Mouse (Mus musculus) liver, embryonic 13.5 days (tissue): ENCODE results near the gene Rhot1. TPM values are rescaled to one million over a fixed set of nuclear protein-coding genes. Genes with fewer than 3 reads are reported as not detected.
A peak's percentile ranks its signal among the peaks of the same experiment; 100 is the strongest.

ENCODE experiments used
- ATAC-seq: fragments of 200-750 bp; cut with Nextera tagmentation; 2 replicates; pipeline ENCODE4 v1.8.0; 2017; ENCODE audit warnings: low read depth, mild to moderate bottlenecking, moderate number of reproducible peaks, moderate library complexity
- DNase-seq: peaks from one replicate; pipeline ENCODE4 v3.0.0; 2022
- H3K27ac ChIP-seq: fragments of 300-500 bp; sonication (generic); 2 replicates; pipeline ENCODE4 v1.5.1; 2015; ENCODE audit warnings: moderate library complexity, mild to moderate bottlenecking, inconsistent platforms
- H3K27me3 ChIP-seq: fragments of 300-500 bp; sonication (generic); 2 replicates; pipeline ENCODE4 v1.6.1; 2015; ENCODE audit warnings: mild to moderate bottlenecking, inconsistent platforms
- H3K36me3 ChIP-seq: fragments of 300-500 bp; sonication (generic); 2 replicates; pipeline ENCODE4 v1.6.1; 2015; ENCODE audit warnings: mild to moderate bottlenecking, inconsistent platforms
- H3K4me1 ChIP-seq: fragments of 300-500 bp; sonication (generic); replicated peaks from 2 replicates; pipeline ENCODE4 v1.6.1; 2015; ENCODE audit warnings: inconsistent platforms
- H3K4me2 ChIP-seq: fragments of 300-500 bp; sonication (generic); 2 replicates; pipeline ENCODE4 v1.6.1; 2015; ENCODE audit warnings: inconsistent platforms, mild to moderate bottlenecking, moderate library complexity
- H3K4me3 ChIP-seq: fragments of 300-500 bp; sonication (generic); replicated peaks from 2 replicates; pipeline ENCODE4 v1.5.1; 2015; ENCODE audit warnings: mild to moderate bottlenecking, inconsistent platforms
- H3K9ac ChIP-seq: fragments of 300-500 bp; sonication (generic); 2 replicates; pipeline ENCODE4 v1.6.1; 2015; ENCODE audit warnings: mild to moderate bottlenecking, inconsistent platforms
- H3K9me3 ChIP-seq: fragments of 300-500 bp; sonication (generic); replicated peaks from 2 replicates; pipeline ENCODE4 v1.6.1; 2016; ENCODE audit warnings: inconsistent platforms
- WGBS: fragments of 180-500 bp; shearing (Covaris S2); methylation state at CpG from one replicate; pipeline ENCODE4 v1.1.7; 2015; ENCODE audit not compliant: insufficient replicate concordance; 5-methylcytosine and 5-hydroxymethylcytosine counted together
- polyA plus RNA-seq: library from polyadenylated mRNA; unstranded; fragments of >200 nt; fragmentation: Nextera tagmentation; extraction: Ambion mirVana; gene quantifications from 2 replicates; pipeline ENCODE4 v1.2.1, GENCODE M21; 2015

Rhot1 gene
- polyA plus RNA-seq, 1 experiment from 2014 or later: 23.9 TPM

DNA sequence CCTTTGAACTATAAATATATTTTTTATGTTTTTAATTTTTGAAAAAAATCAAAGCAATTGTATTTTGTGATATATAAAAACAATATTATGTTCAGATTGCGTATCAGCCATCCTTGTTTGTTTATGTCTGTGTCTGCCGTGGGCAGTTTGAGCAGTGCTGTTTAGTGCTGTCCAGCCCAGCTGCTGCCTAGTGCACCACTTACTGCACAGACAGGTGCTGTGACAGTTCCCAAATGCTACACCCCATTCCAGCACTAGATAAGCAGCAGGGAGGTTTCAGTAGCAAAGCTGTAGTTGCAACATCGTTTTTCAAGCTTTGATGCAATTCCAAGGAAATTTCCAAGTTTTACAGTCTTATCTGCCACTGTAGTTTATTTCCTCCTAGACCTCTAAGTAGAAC lies 28.5 kb downstream of the Rhot1 start:
- no peak overlapping the region for H3K4me3 ChIP-seq
- H3K9me3 ChIP-seq: no peaks in the 10 kb centered on the region
- H3K4me2 ChIP-seq: no peak overlapping the region
- H3K27me3 ChIP-seq: no peaks in the 10 kb centered on the region
- H3K9ac ChIP-seq: no peak overlapping the region
- no peaks in the 10 kb centered on the region for H3K4me1 ChIP-seq
- WGBS: 75% methylated on average over 3 of the region's 3 CpGs
- ATAC-seq: no peak
- peaks cover 38% of the 10 kb centered on the region for H3K36me3 ChIP-seq
- no peak overlapping the region for H3K27ac ChIP-seq
- DNase-seq: no peak

DNA sequence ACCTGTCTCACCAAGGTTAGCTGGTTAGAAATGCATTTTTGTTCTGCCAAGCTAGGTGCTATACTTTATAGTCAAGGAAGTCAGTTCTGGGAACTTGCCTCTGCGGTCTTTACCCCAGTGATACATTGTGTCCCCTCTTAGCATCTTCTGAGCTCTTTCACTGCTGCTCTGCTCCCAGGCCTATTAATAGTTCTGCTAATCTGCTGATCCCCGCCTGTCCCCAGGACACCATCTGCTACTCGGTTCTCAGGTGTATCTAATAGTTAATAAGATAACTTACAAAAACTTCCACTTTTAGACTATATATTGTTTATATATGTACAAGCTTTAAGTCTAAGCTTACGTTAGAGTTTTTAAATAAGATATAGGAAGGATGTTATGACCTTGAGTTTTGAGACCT lies 29.5 kb downstream of the Rhot1 start:
- no peak overlapping the region for H3K4me3 ChIP-seq
- no peak overlapping the region for H3K9ac ChIP-seq
- no peak for ATAC-seq
- H3K36me3 ChIP-seq: peaks cover 42% of the 10 kb centered on the region
- H3K4me2 ChIP-seq: no peak overlapping the region
- no peak for DNase-seq
- H3K27ac ChIP-seq: no peak overlapping the region
- no peaks in the 10 kb centered on the region for H3K4me1 ChIP-seq
- WGBS: 68% methylated on average over 4 of the region's 4 CpGs
- H3K9me3 ChIP-seq: no peaks in the 10 kb centered on the region
- H3K27me3 ChIP-seq: no peaks in the 10 kb centered on the region

- no peaks in the 10 kb centered on the region for H3K4me1 ChIP-seq
- H3K4me3 ChIP-seq: no peak overlapping the region
- no peak for DNase-seq
- H3K9me3 ChIP-seq: no peaks in the 10 kb centered on the region
- H3K4me2 ChIP-seq: no peak overlapping the region
- H3K27me3 ChIP-seq: no peaks in the 10 kb centered on the region
- no peak overlapping the region for H3K27ac ChIP-seq
- no peak for ATAC-seq
- no peak overlapping the region for H3K9ac ChIP-seq
- peaks cover 77% of the 10 kb centered on the region for H3K36me3 ChIP-seq
Observed at GRCm38 (mm10) chr11:80247026-80247425, 38.2 kb downstream of the Rhot1 start.

- 81% methylated on average over 3 of the region's 3 CpGs for WGBS
- ATAC-seq: no peak
- no peak overlapping the region for H3K9ac ChIP-seq
Observed at GRCm38 (mm10) chr11:80248531-80248930, 39.7 kb downstream of the Rhot1 start.

DNA sequence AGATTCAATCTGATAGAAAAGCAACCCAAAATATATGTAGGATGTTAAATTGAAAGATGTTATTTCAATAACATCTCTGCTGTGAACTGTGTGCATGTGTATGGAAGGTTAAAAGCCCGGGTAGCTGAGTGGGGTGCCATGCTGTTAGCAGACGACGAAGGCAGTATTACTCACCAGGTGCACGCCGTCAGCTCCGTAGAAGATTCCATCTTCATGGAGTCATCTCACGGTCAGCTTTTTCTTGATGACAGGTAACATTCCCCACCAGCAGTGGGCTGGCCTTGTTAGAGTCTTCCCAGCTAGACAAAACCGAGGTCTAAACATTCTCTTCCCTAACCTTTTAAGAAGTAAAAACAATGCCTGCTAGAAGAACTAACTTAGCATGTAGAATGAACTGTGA lies 55.3 kb downstream of the Rhot1 start:
- Histone ChIP-seq H3K4me1 (no peaks in the 10 kb centered on the region), H3K27me3 (no peaks in the 10 kb centered on the region), H3K9ac (no peak overlapping the region), H3K36me3 (peaks cover 49% of the 10 kb centered on the region), H3K27ac (no peak overlapping the region), H3K4me3 (no peak overlapping the region), H3K9me3 (no peaks in the 10 kb centered on the region), H3K4me2 (no peak overlapping the region)
- ATAC-seq: no peak
- DNase-seq: no peak
- 86% methylated on average over 8 of the region's 8 CpGs for WGBS

More at GRCm38 (mm10) chr11:80248531-80248930, 39.7 kb downstream of the Rhot1 start:
- Histone ChIP-seq H3K36me3 (peaks cover 67% of the 10 kb centered on the region), H3K4me2 (no peak overlapping the region), H3K27ac (no peak overlapping the region), H3K27me3 (no peaks in the 10 kb centered on the region), H3K4me3 (no peak overlapping the region), H3K9me3 (no peaks in the 10 kb centered on the region), H3K4me1 (no peaks in the 10 kb centered on the region)
- DNase-seq: no peak

DNA sequence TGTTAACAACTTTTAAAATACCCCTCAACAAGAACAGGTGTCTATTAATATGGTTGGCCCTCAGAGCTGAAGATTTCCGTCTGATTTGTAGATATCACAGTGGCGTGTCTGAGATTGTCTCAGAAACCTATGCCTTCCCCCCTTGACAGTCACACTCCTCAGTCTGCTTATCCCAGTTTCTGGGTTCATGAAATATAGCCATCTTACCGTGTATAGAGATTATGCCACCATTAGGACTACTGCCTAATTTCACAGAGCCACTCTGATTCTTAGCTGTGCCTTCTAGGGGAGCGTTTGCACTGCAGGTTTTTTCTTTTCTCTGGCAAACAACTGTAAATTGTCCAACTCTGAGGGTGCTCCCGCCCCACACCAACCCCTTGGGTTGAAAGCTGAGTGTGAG lies 62.3 kb downstream of the Rhot1 start:
- Histone ChIP-seq H3K4me1 (no peaks in the 10 kb centered on the region), H3K27me3 (no peaks in the 10 kb centered on the region), H3K9ac (no peak overlapping the region), H3K4me3 (no peak overlapping the region), H3K36me3 (peaks cover 11% of the 10 kb centered on the region; the same call in 1 of the 2 replicates), H3K9me3 (0 out of 2 replicates have a peak, but pooled peaks cover 3% of the 10 kb centered on the region), H3K27ac (no peak overlapping the region), H3K4me2 (no peak overlapping the region)
- WGBS: 58% methylated on average over 5 of the region's 5 CpGs
- no peak for ATAC-seq
- no peak for DNase-seq

DNA sequence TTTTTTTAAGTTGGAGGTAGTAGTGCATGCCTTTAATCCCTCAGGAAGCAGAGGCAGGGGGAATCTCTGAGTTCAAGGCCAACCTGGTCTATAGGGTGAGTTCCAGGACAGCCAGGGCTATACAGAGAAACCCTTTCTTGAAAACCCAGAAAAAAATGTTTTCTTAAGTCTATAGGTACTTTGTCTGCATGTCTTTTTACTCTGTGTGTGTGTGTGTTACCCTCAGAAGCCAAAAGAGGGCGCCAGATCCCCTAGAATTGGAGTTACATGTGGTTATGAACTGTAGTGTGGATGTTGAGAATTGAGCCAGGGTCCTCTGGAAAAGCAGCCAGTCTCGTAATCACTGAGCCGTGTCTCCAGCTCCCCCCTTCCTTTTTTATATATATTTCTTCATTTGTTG lies 66.2 kb downstream of the Rhot1 start:
- H3K9me3 ChIP-seq: 0 out of 2 replicates have a peak, but pooled peaks cover 3% of the 10 kb centered on the region
- no peak for ATAC-seq
- H3K36me3 ChIP-seq: no peaks in the 10 kb centered on the region
- H3K4me2 ChIP-seq: no peak overlapping the region
- H3K4me1 ChIP-seq: no peaks in the 10 kb centered on the region
- H3K27ac ChIP-seq: no peak overlapping the region
- H3K4me3 ChIP-seq: no peak overlapping the region
- 54% methylated on average over 3 of the region's 3 CpGs for WGBS
- H3K27me3 ChIP-seq: no peaks in the 10 kb centered on the region
- no peak for DNase-seq
- no peak overlapping the region for H3K9ac ChIP-seq

GRCm38 (mm10) chr11:80278054-80278453 lies 69.2 kb downstream of the Rhot1 start:
- Histone ChIP-seq H3K4me3 (no peak overlapping the region), H3K36me3 (no peaks in the 10 kb centered on the region), H3K27me3 (no peaks in the 10 kb centered on the region), H3K9ac (no peak overlapping the region), H3K9me3 (0 out of 2 replicates have a peak, but pooled peaks cover 3% of the 10 kb centered on the region), H3K4me1 (no peaks in the 10 kb centered on the region), H3K4me2 (no peak overlapping the region), H3K27ac (no peak overlapping the region)
- no peak for DNase-seq
- 55% methylated on average over 2 of the region's 2 CpGs for WGBS
- ATAC-seq: no peak

DNA sequence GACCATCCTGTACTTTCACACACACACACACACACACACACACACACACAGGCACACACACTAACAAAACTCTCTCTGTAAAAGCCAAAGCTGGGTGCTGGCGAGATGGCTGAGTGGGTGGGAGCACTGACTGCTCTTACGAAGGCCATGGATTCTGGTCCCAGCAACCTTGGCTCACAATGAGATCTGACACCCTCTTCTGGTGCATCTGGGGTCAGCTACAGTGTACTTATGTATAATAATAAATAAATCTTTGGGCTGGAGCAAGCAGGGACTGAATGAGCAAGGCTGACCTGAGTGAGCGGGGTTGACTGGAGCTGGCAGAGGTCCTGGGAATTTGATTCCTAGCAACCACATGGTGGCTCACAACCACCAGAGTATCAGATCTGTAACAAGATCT lies 75.0 kb downstream of the Rhot1 start:
- H3K4me2 ChIP-seq: no peak overlapping the region
- ATAC-seq: no peak
- no peaks in the 10 kb centered on the region for H3K36me3 ChIP-seq
- no peak for DNase-seq
- H3K4me1 ChIP-seq: no peaks in the 10 kb centered on the region
- no peak overlapping the region for H3K27ac ChIP-seq
- no peaks in the 10 kb centered on the region for H3K9me3 ChIP-seq
- WGBS: 78% methylated on average over 3 of the region's 3 CpGs
- H3K4me3 ChIP-seq: no peak overlapping the region
- no peak overlapping the region for H3K9ac ChIP-seq
- no peaks in the 10 kb centered on the region for H3K27me3 ChIP-seq

GRCm38 (mm10) chr11:80284641-80285040 lies 75.8 kb downstream of the Rhot1 start:
- DNase-seq: no peak
- 59% methylated on average over 6 of the region's 6 CpGs for WGBS

DNA sequence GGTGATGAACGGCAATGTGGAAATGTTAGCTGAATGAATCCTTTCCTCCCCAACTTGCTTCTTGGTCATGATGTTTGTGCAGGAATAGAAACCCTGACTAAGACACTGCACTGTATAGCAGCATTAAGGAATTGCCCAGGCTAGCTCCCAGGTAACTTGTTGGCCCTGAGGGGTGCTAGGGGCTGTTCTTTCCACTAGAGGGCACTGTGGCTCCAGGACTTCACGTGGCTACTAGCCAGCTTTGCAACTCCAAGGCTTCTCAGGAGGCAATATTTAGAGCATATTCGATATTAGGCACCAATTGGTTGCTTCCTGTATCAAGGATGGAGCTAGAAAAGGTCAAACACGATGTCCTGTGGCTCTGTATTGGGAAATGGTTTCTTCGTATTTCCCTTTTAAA lies 78.3 kb downstream of the Rhot1 start:
- 18% methylated on average over 5 of the region's 5 CpGs for WGBS
- no peak overlapping the region for H3K27ac ChIP-seq
- no peaks in the 10 kb centered on the region for H3K4me1 ChIP-seq
- no peak overlapping the region for H3K9ac ChIP-seq
- no peak for ATAC-seq
- H3K36me3 ChIP-seq: no peaks in the 10 kb centered on the region
- DNase-seq: peak; percentile 28
- H3K4me3 ChIP-seq: no peak overlapping the region
- H3K9me3 ChIP-seq: no peaks in the 10 kb centered on the region; the same call in 1 of the 2 replicates
- peaks cover 16% of the 10 kb centered on the region for H3K27me3 ChIP-seq
- H3K4me2 ChIP-seq: no peak overlapping the region

More at GRCm38 (mm10) chr11:80284641-80285040, 75.8 kb downstream of the Rhot1 start:
- Histone ChIP-seq H3K36me3 (no peaks in the 10 kb centered on the region), H3K4me3 (no peak overlapping the region), H3K27me3 (peaks cover 5% of the 10 kb centered on the region), H3K4me1 (no peaks in the 10 kb centered on the region), H3K4me2 (no peak overlapping the region), H3K9ac (no peak overlapping the region), H3K27ac (no peak overlapping the region), H3K9me3 (no peaks in the 10 kb centered on the region)
- ATAC-seq: no peak

GRCm38 (mm10) chr11:80289701-80290445 lies 81.1 kb downstream of the Rhot1 start:
- 3% methylated on average over 23 of the region's 23 CpGs for WGBS
- H3K4me3 ChIP-seq: 0 out of 2 replicates have a peak overlapping the region, but pooled peaks have one; percentile 2

More at GRCm38 (mm10) chr11:80289701-80290445, 81.1 kb downstream of the Rhot1 start:
- H3K36me3 ChIP-seq: no peaks in the 10 kb centered on the region
- H3K4me2 ChIP-seq: peak overlapping the region; percentile 30
- no peak overlapping the region for H3K27ac ChIP-seq
- DNase-seq (no peak), ATAC-seq (no peak)
- no peaks in the 10 kb centered on the region for H3K4me1 ChIP-seq
- H3K9ac ChIP-seq: no peak overlapping the region
- H3K9me3 ChIP-seq: no peaks in the 10 kb centered on the region; the same call in 1 of the 2 replicates
- H3K27me3 ChIP-seq: peaks cover 32% of the 10 kb centered on the region
